Mouse (Mus musculus) lung, adult 2 months (tissue): Measurements from ENCODE around the gene Gpkow.

Experiments
- CTCF ChIP-seq: fragments of 200-500 bp; IDR thresholded peaks from 2 replicates; pipeline ENCODE4 v1.5.1; 2011; ENCODE audit warnings: mild to moderate bottlenecking, low read length, control low read depth; ENCODE audit not compliant: insufficient read depth
- POLR2A ChIP-seq: fragments of 200-500 bp; IDR thresholded peaks from 2 replicates; pipeline ENCODE4 v1.6.1; 2011; ENCODE audit warnings: low read depth, mild to moderate bottlenecking, control low read depth, low read length, borderline replicate concordance; ENCODE audit errors: extremely low read depth

DNA sequence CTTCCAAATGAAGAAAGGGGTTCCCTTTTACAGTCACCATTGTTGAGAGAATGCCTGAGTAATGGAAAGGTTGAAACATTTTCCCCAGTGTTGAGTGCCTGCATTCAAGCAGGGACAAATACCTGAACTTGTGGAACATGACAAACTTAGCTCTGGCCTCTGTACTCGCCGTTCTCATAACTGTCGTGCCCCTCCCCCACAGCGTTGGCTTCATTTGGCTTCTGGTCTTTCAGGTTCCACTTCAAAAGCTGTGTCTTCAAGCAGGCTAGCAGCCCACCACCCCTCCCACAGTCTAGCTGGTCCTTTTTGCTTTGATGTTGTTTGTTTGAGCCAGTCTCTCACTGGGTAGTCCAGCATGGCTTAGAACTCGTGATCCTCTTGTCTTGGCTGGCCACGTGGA lies 24.2 kb upstream of the Gpkow start:
- TF ChIP-seq POLR2A: no peak
- no peak for TF ChIP-seq CTCF
